Mouse (Mus musculus): ENCODE results near the gene Morn4. TPM values are rescaled to one million over a fixed set of nuclear protein-coding genes. Genes with fewer than 3 reads are reported as not detected.
A peak's percentile ranks its signal among the peaks of the same experiment; 100 is the strongest.

Gene Morn4
- polyA plus RNA-seq, 1 experiment from 2014 or later: 10.5 TPM

DNA sequence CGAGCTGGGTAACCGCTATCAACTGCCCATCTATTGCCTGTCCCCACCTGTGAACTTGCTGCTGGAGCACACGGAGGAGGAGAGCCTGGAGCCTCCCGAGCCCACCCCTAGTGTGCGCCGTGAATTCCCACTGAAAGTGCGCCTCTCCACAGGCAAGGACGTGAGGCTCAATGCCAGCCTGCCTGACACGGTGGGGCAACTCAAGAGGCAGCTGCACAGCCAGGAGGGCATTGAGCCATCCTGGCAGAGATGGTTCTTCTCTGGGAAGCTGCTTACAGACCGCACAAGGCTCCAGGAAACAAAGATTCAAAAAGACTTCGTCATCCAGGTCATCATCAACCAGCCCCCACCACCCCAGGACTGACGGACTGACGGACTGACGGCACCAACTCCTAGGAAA is 52.5 kb downstream of the Morn4 start:
- Histone ChIP-seq H3K36me3 (ENCODE audit: control insufficient read depth, insufficient read depth, low read length) (no peaks in the 10 kb centered on the region), H3K4me3 (ENCODE audit: low read depth, low read length) (no peak overlapping the region), H3K9me3 (ENCODE audit: control insufficient read depth, low read length) (no peaks in the 10 kb centered on the region), H3K27me3 (replicated peaks; ENCODE audit: control insufficient read depth, insufficient read depth, low read length) (no peaks in the 10 kb centered on the region; the same call in 1 of the 2 replicates), H3K9ac (ENCODE audit: low read depth, low read length) (no peak overlapping the region), H3K27ac (ENCODE audit: low read depth, low read length) (no peak overlapping the region), H3K4me1 (replicated peaks; ENCODE audit: control insufficient read depth, insufficient read depth, low read length) (peaks cover 6% of the 10 kb centered on the region; the same call in 1 of the 2 replicates), H3K4me2 (no peak overlapping the region)
- DNase-seq (ENCODE audit: low spot score) (no peak), ATAC-seq (replicated peaks; ENCODE audit: low FRiP score) (no peak)
- WGBS: 84% methylated on average over 14 of the region's 14 CpGs

DNA sequence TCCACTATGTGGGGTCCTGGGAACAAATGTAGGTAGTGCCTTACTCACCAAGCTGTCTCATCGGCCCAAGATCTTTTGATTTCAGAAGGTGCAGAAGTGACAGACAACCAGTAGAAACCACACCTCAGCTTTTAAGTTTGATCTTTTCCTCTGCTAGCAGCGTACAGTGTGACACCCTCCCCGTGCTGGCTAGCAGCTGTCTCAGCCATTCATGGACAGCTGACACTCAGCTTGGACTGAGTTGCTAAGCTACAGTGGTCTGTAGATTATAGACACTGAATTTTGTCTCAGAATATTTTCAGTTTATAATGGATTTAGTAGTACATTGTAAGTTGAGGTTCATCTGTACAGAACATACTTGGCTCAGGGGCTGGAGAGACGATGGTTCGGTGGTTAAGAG is 55.0 kb downstream of the Morn4 start:
- DNase-seq (ENCODE audit: low spot score) (no peak), ATAC-seq (replicated peaks; ENCODE audit: low FRiP score) (no peak)
- no peak overlapping the region for H3K4me2 ChIP-seq
- no peak overlapping the region for H3K4me3 ChIP-seq (ENCODE audit: low read depth, low read length)
- no peaks in the 10 kb centered on the region for H3K36me3 ChIP-seq (ENCODE audit: control insufficient read depth, insufficient read depth, low read length)
- WGBS: 86% methylated on average over 5 of the region's 5 CpGs
- no peaks in the 10 kb centered on the region for H3K9me3 ChIP-seq (ENCODE audit: control insufficient read depth, low read length)
- peaks cover 6% of the 10 kb centered on the region; the same call in 1 of the 2 replicates for H3K4me1 ChIP-seq (replicated peaks; ENCODE audit: control insufficient read depth, insufficient read depth, low read length)
- no peaks in the 10 kb centered on the region for H3K27me3 ChIP-seq (replicated peaks; ENCODE audit: control insufficient read depth, insufficient read depth, low read length)
- no peak overlapping the region for H3K27ac ChIP-seq (ENCODE audit: low read depth, low read length)
- no peak overlapping the region for H3K9ac ChIP-seq (ENCODE audit: low read depth, low read length)

DNA sequence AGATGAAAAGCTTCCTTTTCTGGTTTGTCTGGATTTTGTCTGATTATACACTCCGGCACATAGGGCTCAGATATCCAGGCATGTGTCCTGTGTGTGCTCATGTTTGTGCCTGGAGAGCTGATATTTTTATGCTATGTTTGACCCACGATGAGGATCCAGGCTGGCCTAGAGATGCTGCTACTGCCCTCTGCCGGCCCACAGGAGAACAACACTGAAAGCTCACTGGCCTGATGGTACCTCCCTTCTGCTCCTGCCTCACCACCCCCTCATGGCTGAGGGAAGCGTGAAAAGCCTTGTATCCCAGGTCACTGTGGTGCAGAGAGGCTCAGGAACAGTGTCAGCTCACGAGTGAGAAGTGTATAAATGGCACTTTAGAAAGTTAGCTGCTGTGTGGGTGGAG is 60.0 kb downstream of the Morn4 start:
- no peaks in the 10 kb centered on the region for H3K27me3 ChIP-seq (replicated peaks; ENCODE audit: control insufficient read depth, insufficient read depth, low read length)
- H3K4me3 ChIP-seq (ENCODE audit: low read depth, low read length): no peak overlapping the region
- no peak overlapping the region for H3K27ac ChIP-seq (ENCODE audit: low read depth, low read length)
- ATAC-seq (replicated peaks; ENCODE audit: low FRiP score) (peak; percentile 57; the same call in 1 of the 2 replicates), DNase-seq (ENCODE audit: low spot score) (peak; percentile 74)
- WGBS: 7% methylated on average over 5 of the region's 5 CpGs
- H3K4me1 ChIP-seq (replicated peaks; ENCODE audit: control insufficient read depth, insufficient read depth, low read length): 0 out of 2 replicates have a peak, but pooled peaks cover 3% of the 10 kb centered on the region
- H3K36me3 ChIP-seq (ENCODE audit: control insufficient read depth, insufficient read depth, low read length): no peaks in the 10 kb centered on the region
- H3K9me3 ChIP-seq (ENCODE audit: control insufficient read depth, low read length): no peaks in the 10 kb centered on the region
- no peak overlapping the region for H3K9ac ChIP-seq (ENCODE audit: low read depth, low read length)
- H3K4me2 ChIP-seq: no peak overlapping the region

Other genes starting within 250 kb of the Morn4 start
- 9.8 and 10.9 TPM in 2 replicates for gene Frat2, start 238.2 kb downstream of the Morn4 start, polyA plus RNA-seq (2014; fragmentation: Nextera tagmentation; extraction: Ambion mirVana)
- 29.5 and 34.0 TPM in 2 replicates for gene Rrp12, start 190.2 kb downstream of the Morn4 start, polyA plus RNA-seq (2014; fragmentation: Nextera tagmentation; extraction: Ambion mirVana)
- 871 and 874 TPM in 2 replicates for gene Pgam1, start 174.4 kb downstream of the Morn4 start, polyA plus RNA-seq (2014; fragmentation: Nextera tagmentation; extraction: Ambion mirVana)
- 101 and 109 TPM in 2 replicates for gene Exosc1, start 152.9 kb downstream of the Morn4 start, polyA plus RNA-seq (2014; fragmentation: Nextera tagmentation; extraction: Ambion mirVana)
- 58.9 and 63.0 TPM in 2 replicates for gene Zdhhc16, start 152.9 kb downstream of the Morn4 start, polyA plus RNA-seq (2014; fragmentation: Nextera tagmentation; extraction: Ambion mirVana)
- gene Mms19, start 105.2 kb downstream of the Morn4 start, polyA plus RNA-seq (2014; fragmentation: Nextera tagmentation; extraction: Ambion mirVana): 27.9 and 29.1 TPM in 2 replicates
- gene Ubtd1, start 104.6 kb downstream of the Morn4 start, polyA plus RNA-seq (2014; fragmentation: Nextera tagmentation; extraction: Ambion mirVana): 6.7 and 7.3 TPM in 2 replicates
- not detected in 2 replicates for gene Ankrd2, start 50.4 kb downstream of the Morn4 start, polyA plus RNA-seq (2014; fragmentation: Nextera tagmentation; extraction: Ambion mirVana)
- 8.1 and 10.1 TPM in 2 replicates for gene Hoga1, start 40.7 kb downstream of the Morn4 start, polyA plus RNA-seq (2014; fragmentation: Nextera tagmentation; extraction: Ambion mirVana)
- gene 4933411K16Rik, start 34.1 kb downstream of the Morn4 start, polyA plus RNA-seq (2014; fragmentation: Nextera tagmentation; extraction: Ambion mirVana): 0.13 and 0.40 TPM in 2 replicates
- 17.6 and 18.1 TPM in 2 replicates for gene Pi4k2a, start 4.1 kb upstream of the Morn4 start, polyA plus RNA-seq (2014; fragmentation: Nextera tagmentation; extraction: Ambion mirVana)
- 19.9 and 21.6 TPM in 2 replicates for gene Avpi1, start 42.7 kb upstream of the Morn4 start, polyA plus RNA-seq (2014; fragmentation: Nextera tagmentation; extraction: Ambion mirVana)
- 4.3 and 5.4 TPM in 2 replicates for gene Marveld1, start 61.0 kb upstream of the Morn4 start, polyA plus RNA-seq (2014; fragmentation: Nextera tagmentation; extraction: Ambion mirVana)
- 15.2 and 15.8 TPM in 2 replicates for gene Zfyve27, start 77.6 kb upstream of the Morn4 start, polyA plus RNA-seq (2014; fragmentation: Nextera tagmentation; extraction: Ambion mirVana)
- gene Sfrp5, start 115.9 kb upstream of the Morn4 start, polyA plus RNA-seq (2014; fragmentation: Nextera tagmentation; extraction: Ambion mirVana): 3.5 and 5.2 TPM in 2 replicates
- gene Golga7b, start 161.2 kb upstream of the Morn4 start, polyA plus RNA-seq (2014; fragmentation: Nextera tagmentation; extraction: Ambion mirVana): not detected in 2 replicates